Mouse (Mus musculus): ENCODE results near the gene Grin2c.
A peak's percentile ranks its signal among the peaks of the same experiment; 100 is the strongest.

The Grin2c gene

DNA sequence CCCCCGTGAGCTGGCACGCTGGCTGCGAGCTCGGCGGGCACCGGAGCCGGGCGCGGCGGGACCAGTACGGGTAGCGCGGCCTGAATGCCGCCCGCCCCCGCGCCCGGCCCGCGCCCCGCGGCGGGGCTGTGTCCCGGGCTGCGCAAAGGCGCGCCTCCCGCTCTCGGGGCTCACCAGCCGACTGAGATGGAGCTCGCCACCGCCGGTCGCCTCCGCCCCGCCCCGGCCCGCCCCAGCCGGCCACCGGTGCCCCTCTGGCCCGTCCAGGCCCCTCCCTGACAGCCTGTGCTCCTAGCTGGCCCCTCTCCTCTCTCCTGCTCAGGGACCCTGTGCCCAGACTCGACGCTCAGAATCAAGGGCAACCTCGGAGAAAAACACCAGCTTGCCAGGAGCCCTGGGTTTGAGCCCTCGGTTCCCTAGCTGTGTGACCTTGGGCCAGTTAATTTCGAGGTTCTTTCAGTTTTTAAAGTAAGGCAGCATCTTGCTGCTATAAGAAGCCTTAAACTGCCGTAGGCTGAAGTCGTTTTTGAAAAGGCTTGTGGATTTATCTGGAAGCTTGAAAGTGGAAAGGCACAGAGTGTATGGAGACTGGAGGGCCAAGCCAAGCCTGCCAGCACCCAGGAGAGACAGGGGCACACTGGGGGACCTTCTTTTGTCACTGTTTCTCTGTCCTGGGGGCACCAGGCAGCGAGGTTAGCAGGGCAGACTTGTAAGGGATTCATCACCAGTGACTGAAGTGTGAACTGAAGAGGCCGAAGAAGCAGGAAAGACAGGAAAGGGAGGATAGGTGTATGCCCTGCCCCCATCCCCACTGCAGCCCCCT is at the start of gene Grin2c:
Gene Grin2c (minus strand): TSS at position 183 of the 823 bp plus-strand sequence.
- DNase-seq (ENCODE audit: low read depth, low spot score): peak; percentile 62

DNA sequence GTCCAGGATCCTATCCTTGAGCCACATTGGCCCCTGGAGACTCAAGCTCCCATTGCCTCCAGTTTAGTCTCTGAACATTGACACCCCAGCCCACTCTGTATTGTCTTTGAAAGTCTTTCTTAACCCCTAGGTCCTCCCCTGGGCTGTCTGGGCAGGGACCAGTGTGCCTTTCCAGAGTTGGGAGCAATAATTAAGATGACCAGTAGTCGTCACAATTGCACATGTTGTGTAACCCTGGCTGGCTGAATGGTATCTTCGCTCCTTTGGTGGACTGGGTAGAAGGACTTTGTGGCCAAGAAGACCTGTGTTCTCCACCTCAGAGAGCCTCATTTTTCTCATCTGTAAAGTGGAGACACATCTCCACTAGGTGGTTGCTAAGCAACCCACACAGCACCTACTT is 47.2 kb upstream of the Grin2c start:
- DNase-seq (ENCODE audit: low read depth, low spot score): peak; percentile 22

DNA sequence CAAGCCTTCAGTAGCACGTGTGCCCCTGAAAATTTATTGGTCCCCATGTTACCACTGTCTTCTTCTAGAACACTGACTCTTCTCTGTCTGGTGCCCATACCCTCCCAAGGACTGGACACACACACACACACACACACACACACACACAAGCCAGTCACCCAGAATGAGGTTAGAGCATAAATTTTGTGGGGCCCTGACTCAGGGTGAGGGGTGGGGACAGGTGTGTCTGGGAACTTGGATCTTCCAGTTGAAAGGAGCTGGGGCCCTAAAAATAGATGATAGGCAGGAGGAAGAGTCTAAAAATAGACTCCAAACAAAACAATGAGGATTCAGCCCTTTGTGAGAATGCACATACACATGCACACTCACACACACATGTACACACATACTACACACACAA is 41.7 kb upstream of the Grin2c start:
- DNase-seq (ENCODE audit: low read depth, low spot score): no peak

DNA sequence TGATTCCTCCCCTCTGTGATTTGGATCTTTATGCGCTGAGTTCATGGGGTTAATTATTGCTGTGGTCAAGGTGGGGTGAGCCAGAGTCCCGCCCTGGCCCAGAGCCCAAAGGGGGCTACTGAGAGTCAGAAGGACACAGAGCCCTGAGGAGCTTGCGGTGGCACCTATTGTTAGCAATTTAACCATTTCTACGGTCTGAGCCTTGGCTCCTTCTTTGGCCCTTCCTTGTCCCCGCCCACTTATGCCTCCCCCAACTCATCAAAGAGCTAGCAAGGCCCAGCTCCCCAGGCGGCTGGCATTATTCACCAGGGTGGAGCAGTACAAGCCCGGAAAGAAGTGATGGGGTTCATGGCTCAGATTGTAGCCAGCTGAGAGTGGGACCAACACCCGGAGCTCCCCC is 39.8 kb upstream of the Grin2c start, which contains the start of gene Otop2:
Gene Otop2 (plus strand): TSS at position 301 of the 400 bp plus-strand sequence.
- DNase-seq (ENCODE audit: low read depth, low spot score): no peak

DNA sequence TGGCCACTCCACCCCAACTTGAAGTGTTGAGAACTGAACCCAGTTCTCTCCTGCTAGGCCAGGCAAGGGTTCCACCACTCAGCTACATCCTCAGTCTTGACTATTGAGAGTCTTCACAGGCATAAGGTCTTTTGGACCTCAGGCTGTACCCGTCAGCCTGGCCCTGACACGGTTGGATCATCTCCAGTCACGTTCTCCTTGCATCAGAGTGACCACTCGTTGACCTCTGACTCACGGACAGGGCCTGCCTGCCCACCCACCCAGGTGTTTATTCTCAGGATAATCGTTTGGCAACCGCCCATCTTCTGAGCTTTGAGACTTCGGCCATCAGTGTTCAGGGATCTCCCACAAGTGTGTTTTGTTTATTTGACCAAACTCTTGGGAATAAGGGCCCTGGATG is 36.1 kb upstream of the Grin2c start:
- no peak for DNase-seq (ENCODE audit: low read depth, low spot score)

DNA sequence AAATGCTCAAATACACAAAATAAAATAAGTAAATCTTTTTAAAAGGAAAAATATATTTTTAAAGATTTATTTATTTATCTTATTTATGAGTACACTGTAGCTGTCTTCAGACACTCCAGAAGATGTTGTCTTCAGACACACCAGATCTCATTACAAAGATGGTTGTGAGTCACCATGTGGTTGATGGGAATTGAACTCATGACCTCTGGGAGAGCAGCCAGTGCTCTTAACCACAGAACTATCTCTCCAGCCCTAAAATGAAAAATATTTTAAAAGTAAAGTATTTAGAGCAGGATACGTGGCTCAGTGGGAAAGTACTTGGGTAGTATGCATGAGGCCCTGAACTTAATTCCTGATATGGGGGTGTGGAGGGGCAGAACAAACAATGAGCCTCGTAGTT is 34.3 kb upstream of the Grin2c start:
- DNase-seq (ENCODE audit: low read depth, low spot score): no peak

DNA sequence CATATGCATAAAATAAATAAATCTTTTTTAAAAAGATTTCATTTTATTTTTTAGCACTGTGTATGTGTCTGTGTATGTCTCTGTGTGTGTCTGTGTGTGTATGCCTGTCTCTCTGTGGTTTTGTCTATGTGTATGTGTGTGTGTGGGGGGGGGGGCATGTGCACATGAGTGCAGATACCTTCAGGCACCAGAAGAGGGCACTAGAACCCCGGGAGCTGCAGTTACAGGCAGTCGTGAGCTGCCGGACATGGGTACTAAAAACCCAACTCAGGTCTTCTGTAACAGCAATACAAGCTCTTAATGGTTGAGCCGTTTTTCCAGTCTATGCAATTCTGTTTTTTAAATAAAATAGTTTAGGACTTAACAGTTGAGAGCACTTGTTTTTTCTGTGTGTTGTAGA is 33.7 kb upstream of the Grin2c start:
- no peak for DNase-seq (ENCODE audit: low read depth, low spot score)

DNA sequence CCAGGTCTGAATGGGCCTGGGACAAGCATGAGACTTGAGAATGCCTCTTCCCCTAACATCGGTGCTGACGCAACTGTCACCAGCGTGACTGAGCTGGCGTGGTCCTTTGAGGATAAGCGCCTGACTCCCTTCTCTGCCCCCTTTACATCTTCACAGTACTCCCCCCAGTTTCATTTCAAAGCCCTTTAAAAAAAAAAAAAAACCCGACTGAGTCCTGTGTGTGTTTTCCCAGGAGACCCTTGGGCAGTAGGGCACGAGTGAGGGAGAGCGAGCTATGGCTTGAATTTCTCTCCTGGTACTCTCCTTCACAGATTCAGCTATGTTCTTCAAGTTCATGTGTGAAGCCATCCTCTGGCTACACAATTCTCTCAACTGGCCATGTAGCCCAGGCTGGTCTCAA is 31.1 kb upstream of the Grin2c start:
- no peak for DNase-seq (ENCODE audit: low read depth, low spot score)

DNA sequence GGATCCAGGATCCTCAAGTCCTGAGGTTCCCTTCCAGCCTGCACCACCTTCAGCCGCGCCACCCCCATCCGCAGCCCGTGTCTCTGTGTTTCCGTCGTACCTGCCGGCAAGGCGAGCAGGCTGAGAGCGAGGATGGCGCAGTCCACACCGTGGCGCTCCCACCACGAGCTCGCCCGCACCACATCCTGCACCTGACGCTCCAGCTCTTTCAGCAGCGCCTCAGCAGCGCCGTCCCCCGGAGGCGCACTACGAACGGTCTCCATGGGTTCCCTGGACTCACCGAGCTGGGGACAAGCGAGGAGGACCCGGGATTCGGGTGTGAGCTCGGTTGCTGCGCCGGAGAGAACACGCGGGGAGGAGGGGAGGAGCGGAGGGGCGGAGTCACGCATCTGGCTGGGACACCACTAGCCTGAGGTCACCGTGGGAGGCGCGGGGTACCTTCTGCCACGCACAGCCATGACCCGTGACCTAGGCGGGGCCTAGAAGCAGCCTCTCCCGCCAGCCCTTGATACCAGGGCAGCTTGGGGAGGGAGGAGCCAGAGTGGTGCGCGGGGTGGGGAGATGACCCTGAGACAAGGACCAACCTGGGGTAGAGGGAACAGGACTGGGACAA is 30.3 kb upstream of the Grin2c start, which contains the start of gene Fads6:
Gene Fads6 (minus strand): TSS at position 450 of the 613 bp plus-strand sequence.
- peak; percentile 96 for DNase-seq (ENCODE audit: low read depth, low spot score)

DNA sequence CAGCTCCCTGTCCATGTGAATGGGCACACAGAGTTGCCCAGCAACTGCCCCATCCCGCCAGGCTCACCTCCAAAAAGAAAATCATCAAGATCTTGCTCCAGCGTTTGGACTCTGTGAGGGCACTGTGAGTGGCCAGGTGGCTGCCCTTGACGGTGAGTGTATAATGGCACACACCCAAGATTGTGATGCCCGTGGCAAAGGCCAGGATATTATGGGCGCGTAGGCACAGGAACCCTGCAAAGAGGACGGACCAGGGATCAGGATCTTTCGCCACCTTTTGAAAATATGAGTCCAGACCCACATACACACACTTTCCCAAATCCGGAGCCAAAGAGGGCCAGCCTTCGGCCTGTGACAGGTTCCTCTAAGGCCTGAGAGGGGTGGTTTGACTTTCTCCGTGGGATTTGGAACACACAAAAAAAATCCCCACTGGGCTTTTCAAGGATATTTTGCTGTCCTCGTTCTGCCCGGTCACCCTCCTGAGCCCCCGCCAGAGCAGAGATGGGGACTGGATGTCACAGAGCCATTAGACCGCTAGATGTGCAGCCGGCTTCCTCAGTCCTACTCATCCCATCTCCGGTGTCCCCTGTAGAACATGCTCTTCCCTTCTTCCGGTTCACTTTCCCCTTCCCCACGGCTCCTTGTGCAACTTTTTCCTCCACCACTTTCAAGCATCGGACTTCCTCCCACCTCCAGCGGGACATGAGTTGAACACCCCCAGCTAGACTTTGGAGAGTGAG is 29.6 kb upstream of the Grin2c start:
- DNase-seq (ENCODE audit: low read depth, low spot score): peak; percentile 81

DNA sequence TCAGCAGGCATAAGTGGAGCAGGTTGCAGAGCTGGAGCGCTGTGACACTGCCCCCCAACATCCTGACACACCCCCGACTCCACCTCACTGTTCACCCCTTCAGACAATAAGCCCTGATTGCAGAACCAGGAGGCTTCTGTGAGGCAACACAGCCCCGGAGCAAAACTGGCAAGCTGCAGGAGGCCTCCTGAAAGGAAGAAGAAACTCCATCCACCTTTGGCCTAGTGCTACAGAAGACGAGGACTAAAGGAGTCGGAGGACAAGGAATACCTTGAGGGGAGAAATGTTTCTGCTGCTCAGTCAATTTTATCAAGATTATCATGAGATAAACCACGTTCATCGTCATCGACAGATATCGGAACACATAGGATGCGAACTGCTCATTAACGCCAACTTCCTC is 28.9 kb upstream of the Grin2c start:
- DNase-seq (ENCODE audit: low read depth, low spot score): no peak

DNA sequence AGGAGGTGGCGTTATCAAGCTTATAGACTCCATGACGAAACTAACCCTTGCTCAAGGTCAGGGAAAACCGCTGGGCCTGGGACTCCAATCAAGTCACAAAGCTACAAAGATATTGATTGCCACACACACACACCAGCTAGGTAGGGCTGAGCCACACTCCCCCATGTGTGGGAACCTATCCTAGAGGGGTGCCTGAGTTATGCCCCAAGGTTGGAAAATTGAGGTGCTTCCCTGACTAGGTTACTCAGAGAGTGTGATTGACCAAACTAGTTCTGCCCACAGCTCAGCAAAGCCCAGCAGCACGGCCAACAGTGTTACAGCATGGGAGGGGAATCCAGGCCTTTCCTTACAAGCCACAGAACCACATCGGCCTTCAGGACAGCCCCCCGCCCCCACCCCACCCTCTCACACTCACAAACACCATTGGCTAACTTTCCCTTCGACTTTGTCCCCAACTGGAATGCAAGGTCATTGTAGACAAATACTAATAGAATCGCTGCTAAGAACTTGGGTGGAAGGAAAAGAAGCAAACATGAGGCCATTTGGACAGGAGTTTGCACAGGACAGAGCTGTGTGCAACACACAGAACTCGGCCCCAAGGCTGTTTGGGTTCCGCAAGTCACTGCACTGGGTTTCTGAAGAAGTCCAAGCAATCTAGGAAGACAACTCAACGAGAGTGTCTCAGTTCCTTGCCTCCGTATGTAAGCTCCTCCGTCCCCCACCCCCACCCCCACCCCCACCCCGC is 25.8 kb upstream of the Grin2c start:
- DNase-seq (ENCODE audit: low read depth, low spot score): no peak

DNA sequence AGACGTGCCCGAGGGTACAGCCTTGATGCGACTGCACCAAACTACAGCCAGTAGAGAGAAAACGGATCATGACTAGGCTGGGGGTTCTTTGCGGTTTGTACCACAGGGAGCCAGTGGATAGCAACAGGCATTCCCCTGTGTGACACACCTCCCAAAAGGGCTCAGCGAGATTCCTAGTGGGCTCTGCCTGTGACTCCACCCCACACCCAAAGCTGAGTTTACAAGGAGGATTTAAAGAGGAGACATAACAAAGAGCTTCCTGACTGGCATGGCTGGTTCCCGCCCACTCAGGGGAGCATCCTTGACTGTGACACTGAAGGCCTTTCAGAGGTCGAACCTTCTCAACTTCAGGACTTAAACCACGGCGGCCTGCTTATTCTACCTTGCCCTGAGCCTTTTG is 24.5 kb upstream of the Grin2c start:
- DNase-seq (ENCODE audit: low read depth, low spot score): no peak

DNA sequence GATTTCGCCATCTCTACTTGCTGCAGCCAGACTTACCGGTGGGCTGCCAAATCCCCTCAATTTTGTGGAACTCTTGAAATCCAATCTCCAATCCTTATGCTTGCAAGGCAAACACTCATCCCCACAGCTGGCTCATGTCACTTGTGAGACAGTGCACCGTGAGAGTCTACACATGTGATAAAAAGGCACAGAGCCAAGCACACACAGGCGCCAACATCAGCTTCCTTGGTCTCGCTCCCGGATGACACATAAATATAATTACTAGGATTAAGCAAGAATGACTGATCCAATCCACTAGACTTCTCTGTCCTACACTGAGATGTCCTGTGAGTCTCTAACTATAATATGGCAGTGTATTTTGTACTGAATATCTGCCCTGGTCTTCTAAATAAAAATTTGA is 23.9 kb upstream of the Grin2c start:
- DNase-seq (ENCODE audit: low read depth, low spot score): peak; percentile 71

DNA sequence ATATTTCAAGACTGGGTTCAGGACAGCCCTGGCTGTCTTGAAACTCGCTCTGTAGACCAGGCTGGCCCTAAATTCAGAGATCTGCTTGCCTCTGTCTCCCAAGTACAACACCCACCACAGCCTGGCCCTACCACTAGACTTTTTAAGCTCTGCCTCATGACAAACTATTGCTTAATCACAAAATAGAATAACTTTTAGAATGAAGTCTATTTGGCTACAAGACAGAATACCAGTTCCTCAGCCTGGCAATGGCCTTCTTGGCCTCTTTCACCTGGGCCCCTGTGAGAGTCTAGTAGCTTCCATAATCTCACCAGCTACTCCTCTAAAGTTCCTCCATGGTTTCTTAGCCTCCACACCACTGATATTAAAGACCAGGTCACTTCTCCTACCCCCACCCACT is 23.3 kb upstream of the Grin2c start:
- no peak for DNase-seq (ENCODE audit: low read depth, low spot score)

DNA sequence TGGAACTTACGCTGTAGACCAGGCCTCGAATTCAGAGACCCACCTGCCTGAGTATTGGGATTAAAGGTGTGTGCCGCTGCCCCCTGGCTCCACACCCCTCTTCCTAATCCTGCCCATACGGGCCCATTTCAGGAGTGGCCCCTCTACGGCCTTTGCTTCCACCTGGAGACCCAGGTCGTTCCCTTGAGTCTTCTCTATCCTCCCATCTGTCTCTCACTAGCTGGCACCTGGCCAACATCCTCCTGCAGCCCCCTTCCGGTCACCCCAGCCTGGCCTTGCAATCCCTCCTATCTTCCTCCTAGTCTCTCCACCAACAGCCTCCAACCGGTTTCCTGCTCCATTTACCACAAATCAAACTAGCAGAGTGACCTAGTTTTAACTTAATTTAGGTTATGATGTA is 22.8 kb upstream of the Grin2c start:
- DNase-seq (ENCODE audit: low read depth, low spot score): no peak

DNA sequence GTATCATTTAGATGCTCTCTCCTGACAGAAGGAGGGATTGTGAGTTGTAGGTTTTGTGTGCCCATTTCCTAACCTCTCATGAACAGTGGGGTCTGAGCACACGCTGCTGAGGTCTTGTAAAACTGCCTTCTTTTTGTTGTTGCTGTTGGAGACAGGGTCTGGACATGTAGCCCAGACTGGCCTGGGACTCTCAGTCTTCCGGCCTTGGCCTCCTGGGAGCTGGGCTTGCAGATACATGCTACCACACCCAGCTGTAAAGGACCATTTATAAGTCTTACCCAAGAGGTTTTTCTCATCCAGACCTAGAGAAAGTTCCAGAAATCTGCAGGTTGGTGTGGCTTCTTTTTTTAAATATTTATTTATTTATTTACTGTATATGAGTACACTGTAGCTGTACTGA is 21.3 kb upstream of the Grin2c start:
- no peak for DNase-seq (ENCODE audit: low read depth, low spot score)

DNA sequence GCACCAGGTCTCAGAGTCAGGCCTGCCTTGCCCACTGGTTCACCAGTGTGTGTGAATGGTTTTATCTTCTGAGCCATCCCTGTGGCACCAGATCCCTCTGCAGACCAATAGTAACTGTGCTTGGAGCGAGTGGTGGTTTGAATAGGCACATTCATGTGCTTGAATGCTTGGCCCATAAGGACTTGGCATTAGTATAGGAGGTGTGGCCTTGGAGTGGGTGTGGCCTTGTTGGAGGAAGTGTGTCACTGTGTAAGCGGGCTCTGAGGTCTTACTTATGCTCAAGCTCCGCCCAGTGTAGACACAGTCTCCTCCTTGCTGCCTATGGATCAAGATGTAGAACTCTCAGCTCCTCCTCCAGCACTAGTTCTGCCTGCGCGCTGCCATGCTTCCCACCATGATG is 20.3 kb upstream of the Grin2c start:
- DNase-seq (ENCODE audit: low read depth, low spot score): peak; percentile 85

DNA sequence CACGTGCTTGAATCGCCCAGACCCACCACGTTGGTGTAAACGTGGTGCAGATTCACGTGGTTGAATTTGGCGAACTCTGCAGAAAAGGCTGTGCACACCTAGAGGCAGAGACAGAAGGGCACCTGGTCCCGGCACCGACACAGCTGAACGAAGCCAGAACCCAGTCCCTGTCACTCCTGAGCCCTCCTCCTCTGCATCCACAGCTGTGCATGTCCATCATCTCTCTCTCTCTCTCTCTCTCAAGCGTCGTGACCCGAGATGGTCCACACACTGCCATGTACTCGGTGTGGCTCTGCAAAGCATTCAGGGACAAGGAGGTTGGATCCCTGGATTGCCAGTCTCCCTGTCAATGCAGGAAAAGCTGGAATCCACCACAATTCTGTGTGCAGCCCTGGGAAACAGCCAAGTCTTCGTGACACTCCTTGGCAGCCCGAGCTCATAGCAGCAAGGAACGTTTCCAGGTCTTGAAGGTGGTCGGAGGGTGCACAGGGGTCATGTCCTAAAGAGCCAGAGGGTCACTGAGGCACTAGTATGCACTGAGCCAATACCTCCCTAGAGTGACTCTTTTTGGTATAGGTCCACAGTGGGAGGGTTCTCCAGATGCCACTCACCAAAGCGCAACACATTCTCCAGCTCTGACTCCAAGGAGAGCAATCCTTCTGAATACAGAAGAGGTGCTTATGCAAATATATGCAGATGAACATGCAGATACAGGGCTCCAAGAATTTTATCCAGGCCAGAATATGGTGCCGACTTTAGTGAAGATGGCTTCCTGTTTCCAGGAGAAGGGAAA is 19.4 kb upstream of the Grin2c start:
- peak; percentile 56 for DNase-seq (ENCODE audit: low read depth, low spot score)

DNA sequence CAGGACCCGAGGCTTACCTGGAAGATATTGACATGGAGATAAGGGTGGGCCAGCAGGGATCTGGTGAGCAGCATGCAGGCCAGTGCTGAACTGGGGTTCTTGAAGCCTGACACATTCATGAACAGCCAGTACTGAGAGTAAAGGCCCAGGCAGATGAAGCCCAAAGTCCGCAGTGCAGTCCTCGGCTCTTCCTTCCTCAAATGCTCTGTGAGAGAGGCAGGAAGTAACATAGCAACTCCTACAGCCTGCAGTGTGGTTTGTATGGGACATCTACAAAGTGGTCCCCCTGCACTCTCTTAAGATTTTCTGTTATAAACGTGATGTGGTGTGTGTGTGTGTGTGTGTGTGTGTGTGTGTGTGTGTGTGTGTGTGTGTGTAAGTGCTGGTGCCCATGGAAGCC is 18.2 kb upstream of the Grin2c start:
- no peak for DNase-seq (ENCODE audit: low read depth, low spot score)

Measured in brain, adult 2 months (tissue).